Mouse (Mus musculus): ENCODE results near the gene Fryl. TPM values are rescaled to one million over a fixed set of nuclear protein-coding genes. Genes with fewer than 3 reads are reported as not detected.

The Fryl gene
- polyA plus RNA-seq, 1 experiment from 2014 or later = 53.2 TPM

- Histone ChIP-seq H3K27ac (ENCODE audit: low read depth, low read length) (no peak overlapping the region), H3K4me2 (replicated peaks; ENCODE audit: low read depth, low read length) (no peak overlapping the region), H3K9me3 (ENCODE audit: control insufficient read depth, low read length) (no peaks in the 10 kb centered on the region), H3K36me3 (ENCODE audit: control insufficient read depth, insufficient read depth, low read length) (peaks cover 2% of the 10 kb centered on the region; the same call in 1 of the 2 replicates), H3K9ac (ENCODE audit: low read depth, low read length) (no peak overlapping the region), H3K4me1 (replicated peaks; ENCODE audit: control insufficient read depth, insufficient read depth, low read length) (no peaks in the 10 kb centered on the region), H3K4me3 (ENCODE audit: low read depth, low read length) (no peak overlapping the region), H3K27me3 (ENCODE audit: control insufficient read depth, insufficient read depth, low read length) (no peaks in the 10 kb centered on the region)
- ATAC-seq (ENCODE audit: low FRiP score) (no peak), DNase-seq (ENCODE audit: low spot score) (no peak)
- 82% methylated on average over 5 of the region's 5 CpGs for WGBS
Measured at GRCm38 (mm10) chr5:73079801-73080200, 176.6 kb downstream of the Fryl start.

DNA sequence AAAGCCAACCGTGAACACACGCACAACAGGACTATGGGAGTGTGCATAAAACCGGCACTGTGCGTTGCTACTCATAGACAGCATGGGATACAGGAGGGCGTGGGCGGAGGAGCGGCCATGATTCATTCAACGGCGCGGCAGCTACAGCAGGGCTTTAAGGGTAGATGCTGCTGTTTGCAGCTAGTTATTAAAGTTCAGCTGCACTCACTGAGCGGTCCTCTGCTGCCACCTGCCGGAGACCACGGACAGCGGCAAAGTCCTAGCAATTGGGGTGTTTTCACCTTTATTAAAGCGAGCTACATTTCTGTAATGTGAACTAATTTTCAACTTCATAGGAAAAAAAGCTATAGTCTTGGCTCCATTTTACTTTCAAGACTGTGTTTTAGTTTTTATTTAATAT lies 185.1 kb downstream of the Fryl start:
- Histone ChIP-seq H3K4me2 (replicated peaks; ENCODE audit: low read depth, low read length) (no peak overlapping the region), H3K27me3 (ENCODE audit: control insufficient read depth, insufficient read depth, low read length) (no peaks in the 10 kb centered on the region), H3K4me1 (replicated peaks; ENCODE audit: control insufficient read depth, insufficient read depth, low read length) (no peaks in the 10 kb centered on the region), H3K27ac (ENCODE audit: low read depth, low read length) (no peak overlapping the region), H3K9me3 (ENCODE audit: control insufficient read depth, low read length) (no peaks in the 10 kb centered on the region), H3K9ac (ENCODE audit: low read depth, low read length) (no peak overlapping the region), H3K36me3 (ENCODE audit: control insufficient read depth, insufficient read depth, low read length) (peaks cover 6% of the 10 kb centered on the region; the same call in 1 of the 2 replicates), H3K4me3 (ENCODE audit: low read depth, low read length) (no peak overlapping the region)
- ATAC-seq (ENCODE audit: low FRiP score) (no peak), DNase-seq (ENCODE audit: low spot score) (peak; percentile 83)
- 50% methylated on average over 15 of the region's 15 CpGs for WGBS

DNA sequence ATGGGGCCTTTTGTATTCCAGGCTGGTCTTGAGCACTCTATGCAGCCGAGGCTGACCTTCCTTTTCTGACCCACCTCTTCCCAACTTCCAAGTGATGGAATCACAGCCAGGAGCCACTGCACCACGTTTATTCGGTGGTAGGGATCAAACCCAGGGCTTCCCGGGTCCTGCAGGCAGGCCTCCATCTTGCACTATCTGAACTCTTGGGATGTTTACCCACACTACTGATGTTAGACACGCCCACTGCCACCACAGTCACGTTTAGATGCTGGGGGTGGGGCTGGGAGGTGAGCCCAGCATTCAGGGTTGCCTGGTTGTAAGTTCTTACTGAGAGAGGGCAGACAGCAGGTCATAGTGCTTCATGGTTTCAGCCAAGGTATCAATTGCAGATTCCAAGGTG lies 189.5 kb downstream of the Fryl start:
- Histone ChIP-seq H3K4me1 (replicated peaks; ENCODE audit: control insufficient read depth, insufficient read depth, low read length) (no peaks in the 10 kb centered on the region), H3K4me2 (replicated peaks; ENCODE audit: low read depth, low read length) (no peak overlapping the region), H3K27me3 (ENCODE audit: control insufficient read depth, insufficient read depth, low read length) (no peaks in the 10 kb centered on the region), H3K9ac (ENCODE audit: low read depth, low read length) (no peak overlapping the region), H3K4me3 (ENCODE audit: low read depth, low read length) (no peak overlapping the region), H3K36me3 (ENCODE audit: control insufficient read depth, insufficient read depth, low read length) (peaks cover 6% of the 10 kb centered on the region; the same call in 1 of the 2 replicates), H3K27ac (ENCODE audit: low read depth, low read length) (no peak overlapping the region), H3K9me3 (ENCODE audit: control insufficient read depth, low read length) (no peaks in the 10 kb centered on the region)
- DNase-seq (ENCODE audit: low spot score) = no peak
- 41% methylated on average over 6 of the region's 6 CpGs for WGBS
- ATAC-seq (ENCODE audit: low FRiP score) = no peak

GRCm38 (mm10) chr5:73063768-73064669 lies 192.4 kb downstream of the Fryl start:
- whole genome bisulfite sequencing = 65% methylated on average over 13 of the region's 13 CpGs
- no peak overlapping the region for H3K27ac ChIP-seq (ENCODE audit: low read depth, low read length)
- peaks cover 5% of the 10 kb centered on the region; the same call in 1 of the 2 replicates for H3K36me3 ChIP-seq (ENCODE audit: control insufficient read depth, insufficient read depth, low read length)

GRCm38 (mm10) chr5:73061506-73062155 lies 194.8 kb downstream of the Fryl start:
- no peak overlapping the region for H3K4me2 ChIP-seq (replicated peaks; ENCODE audit: low read depth, low read length)
- H3K27me3 ChIP-seq (ENCODE audit: control insufficient read depth, insufficient read depth, low read length) = no peaks in the 10 kb centered on the region
- 74% methylated on average over 11 of the region's 11 CpGs for WGBS
- H3K4me1 ChIP-seq (replicated peaks; ENCODE audit: control insufficient read depth, insufficient read depth, low read length) = no peaks in the 10 kb centered on the region
- no peak overlapping the region for H3K4me3 ChIP-seq (ENCODE audit: low read depth, low read length)
- ATAC-seq (ENCODE audit: low FRiP score) = no peak
- no peak for DNase-seq (ENCODE audit: low spot score)
- H3K36me3 ChIP-seq (ENCODE audit: control insufficient read depth, insufficient read depth, low read length) = no peaks in the 10 kb centered on the region
- H3K27ac ChIP-seq (ENCODE audit: low read depth, low read length) = no peak overlapping the region
- H3K9ac ChIP-seq (ENCODE audit: low read depth, low read length) = no peak overlapping the region
- H3K9me3 ChIP-seq (ENCODE audit: control insufficient read depth, low read length) = no peaks in the 10 kb centered on the region

More at GRCm38 (mm10) chr5:73063768-73064669, 192.4 kb downstream of the Fryl start:
- ATAC-seq (ENCODE audit: low FRiP score) = no peak
- Histone ChIP-seq H3K4me2 (replicated peaks; ENCODE audit: low read depth, low read length) (no peak overlapping the region), H3K9me3 (ENCODE audit: control insufficient read depth, low read length) (no peaks in the 10 kb centered on the region), H3K27me3 (ENCODE audit: control insufficient read depth, insufficient read depth, low read length) (no peaks in the 10 kb centered on the region), H3K4me1 (replicated peaks; ENCODE audit: control insufficient read depth, insufficient read depth, low read length) (no peaks in the 10 kb centered on the region), H3K9ac (ENCODE audit: low read depth, low read length) (no peak overlapping the region), H3K4me3 (ENCODE audit: low read depth, low read length) (no peak overlapping the region)
- no peak for DNase-seq (ENCODE audit: low spot score)

DNA sequence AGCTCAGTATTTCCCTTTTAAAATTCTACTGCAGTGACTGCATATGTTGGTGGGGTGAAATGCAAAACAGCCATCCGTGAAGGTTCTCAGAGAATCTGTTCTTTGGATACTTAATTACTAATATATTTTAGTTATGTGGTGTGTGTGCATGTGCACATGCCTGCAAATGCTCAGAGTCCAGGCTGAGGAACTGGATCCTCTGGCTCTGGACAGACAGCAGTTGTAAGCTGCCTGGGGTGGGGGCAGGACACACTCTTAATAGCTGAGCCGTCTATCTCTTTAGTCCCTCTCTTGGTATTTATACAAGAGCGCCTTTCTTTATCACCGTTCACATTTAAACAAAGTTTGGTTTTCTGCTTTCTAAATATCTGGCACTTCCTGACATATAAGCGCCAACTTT lies 199.5 kb downstream of the Fryl start:
- Histone ChIP-seq H3K27me3 (ENCODE audit: control insufficient read depth, insufficient read depth, low read length) (no peaks in the 10 kb centered on the region), H3K4me1 (replicated peaks; ENCODE audit: control insufficient read depth, insufficient read depth, low read length) (no peaks in the 10 kb centered on the region), H3K27ac (ENCODE audit: low read depth, low read length) (no peak overlapping the region), H3K4me3 (ENCODE audit: low read depth, low read length) (no peak overlapping the region), H3K36me3 (ENCODE audit: control insufficient read depth, insufficient read depth, low read length) (0 out of 2 replicates have a peak, but pooled peaks cover 2% of the 10 kb centered on the region), H3K4me2 (replicated peaks; ENCODE audit: low read depth, low read length) (no peak overlapping the region), H3K9me3 (ENCODE audit: control insufficient read depth, low read length) (no peaks in the 10 kb centered on the region), H3K9ac (ENCODE audit: low read depth, low read length) (no peak overlapping the region)
- ATAC-seq (ENCODE audit: low FRiP score) = no peak
- no peak for DNase-seq (ENCODE audit: low spot score)
- WGBS = 92% methylated on average over 5 of the region's 5 CpGs

DNA sequence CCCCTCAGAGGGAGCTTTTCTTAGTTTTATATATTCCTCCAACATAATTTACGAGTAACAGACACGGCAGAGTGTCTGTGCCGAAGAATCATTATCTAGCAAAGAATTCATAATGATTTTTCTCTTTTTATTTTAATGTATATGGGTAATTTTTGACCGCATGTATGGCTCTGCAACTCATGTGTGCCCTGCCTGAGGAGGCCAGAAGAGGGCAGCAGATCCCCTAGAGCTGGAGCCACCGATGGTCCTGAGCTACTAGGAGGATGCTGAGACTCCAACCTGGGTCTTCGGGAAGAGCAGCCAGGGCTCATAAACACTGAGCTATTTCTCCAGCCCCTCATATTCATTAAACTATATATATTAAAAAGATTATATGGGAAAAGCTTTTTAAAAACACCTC lies 200.0 kb downstream of the Fryl start:
- Histone ChIP-seq H3K9ac (ENCODE audit: low read depth, low read length) (no peak overlapping the region), H3K27me3 (ENCODE audit: control insufficient read depth, insufficient read depth, low read length) (no peaks in the 10 kb centered on the region), H3K4me3 (ENCODE audit: low read depth, low read length) (no peak overlapping the region), H3K4me1 (replicated peaks; ENCODE audit: control insufficient read depth, insufficient read depth, low read length) (no peaks in the 10 kb centered on the region), H3K27ac (ENCODE audit: low read depth, low read length) (no peak overlapping the region), H3K9me3 (ENCODE audit: control insufficient read depth, low read length) (no peaks in the 10 kb centered on the region), H3K4me2 (replicated peaks; ENCODE audit: low read depth, low read length) (no peak overlapping the region), H3K36me3 (ENCODE audit: control insufficient read depth, insufficient read depth, low read length) (0 out of 2 replicates have a peak, but pooled peaks cover 2% of the 10 kb centered on the region)
- ATAC-seq (ENCODE audit: low FRiP score) = no peak
- WGBS = 91% methylated on average over 6 of the region's 6 CpGs
- DNase-seq (ENCODE audit: low spot score) = no peak

- Histone ChIP-seq H3K27ac (ENCODE audit: low read depth, low read length) (no peak overlapping the region), H3K4me3 (ENCODE audit: low read depth, low read length) (no peak overlapping the region), H3K4me1 (replicated peaks; ENCODE audit: control insufficient read depth, insufficient read depth, low read length) (no peaks in the 10 kb centered on the region), H3K27me3 (ENCODE audit: control insufficient read depth, insufficient read depth, low read length) (no peaks in the 10 kb centered on the region), H3K9me3 (ENCODE audit: control insufficient read depth, low read length) (no peaks in the 10 kb centered on the region), H3K4me2 (replicated peaks; ENCODE audit: low read depth, low read length) (no peak overlapping the region), H3K36me3 (ENCODE audit: control insufficient read depth, insufficient read depth, low read length) (0 out of 2 replicates have a peak, but pooled peaks cover 5% of the 10 kb centered on the region), H3K9ac (ENCODE audit: low read depth, low read length) (no peak overlapping the region)
- DNase-seq (ENCODE audit: low spot score) = no peak
- 95% methylated on average over 8 of the region's 8 CpGs for WGBS
- ATAC-seq (ENCODE audit: low FRiP score) = no peak
Measured at GRCm38 (mm10) chr5:73053933-73054332, 202.5 kb downstream of the Fryl start.
